Mouse (Mus musculus) heart, postnatal 10 days (tissue): ENCODE data around the gene Sla2. TPM values are rescaled to one million over a fixed set of nuclear protein-coding genes. Genes with fewer than 3 reads are reported as not detected.
"Not testable (repeated sequence)": the region's sequence is repeated elsewhere in the genome, so short reads cannot be mapped to it uniquely, and the experiment has no call there.

Source experiments
- DNase-seq, 2 experiments: peaks; one replicate each; pipeline ENCODE4 v3.0.0; 2021
- intact Hi-C: fragments of 180-260 bp; cut with DNase I; formaldehyde crosslinking; loops from one replicate; pipeline ENCODE4 v1.15.1; 2025
- total RNA-seq, 2 experiments: library from RNA; stranded (reverse); gene quantifications; 2 replicates each; pipeline ENCODE4 v1.2.3; 2021

Gene Sla2
- total RNA-seq, 2 experiments from 2014 or later: 0.10 TPM; not detected in 1

DNA sequence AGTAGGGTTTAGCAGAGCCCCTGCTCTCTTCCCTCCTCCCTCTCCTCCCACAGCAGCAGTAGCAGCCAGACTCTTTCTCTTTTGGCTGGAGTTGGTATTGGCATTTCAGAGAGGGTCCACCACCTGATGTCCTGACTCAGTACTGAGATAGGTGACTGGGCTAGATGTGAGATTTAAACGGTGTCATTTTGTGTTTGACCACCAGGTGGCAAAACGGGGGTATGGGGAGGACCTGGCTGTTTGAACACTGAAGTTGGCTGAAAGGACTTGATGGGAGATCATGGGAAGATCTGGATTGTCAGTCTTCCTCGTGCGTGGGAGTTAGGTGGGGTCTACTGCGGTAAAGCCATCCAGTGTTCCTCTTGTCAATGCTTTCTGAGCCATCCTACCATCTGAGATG lies 13.4 kb downstream of the Sla2 start:
- intact Hi-C loops: loop anchor here (1.0 to 2.0 kb wide), 2 partner anchors 123 to 222 kb away; no protein-coding TSS in a partner anchor
- DNase-seq: peak; percentile 56 to 75

- intact Hi-C loops: no loop called here
- DNase-seq: peak; percentile 50 to 67
Measured at GRCm38 (mm10) chr2:156870519-156870918, 16.5 kb downstream of the Sla2 start.

DNA sequence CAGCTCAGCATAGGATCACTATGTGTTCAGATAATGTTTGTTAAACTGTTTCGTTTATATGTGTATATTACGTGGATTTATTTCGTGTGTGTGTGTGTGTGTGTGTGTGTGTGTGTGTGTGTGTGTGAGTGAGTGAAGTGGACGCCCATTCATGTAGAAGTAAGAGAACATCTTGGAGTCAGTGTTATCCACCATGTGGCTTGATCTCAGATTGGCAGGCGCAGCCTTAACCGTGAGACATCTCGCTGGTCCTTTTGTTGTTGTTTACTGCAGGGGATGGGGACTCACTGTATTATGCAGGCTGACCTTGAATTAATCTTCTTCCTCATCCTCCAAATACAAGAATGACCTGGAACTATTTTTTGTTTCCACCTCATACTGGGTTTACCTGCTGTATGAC lies 17.4 kb downstream of the Sla2 start:
- intact Hi-C loops: no loop called here
- no peak for DNase-seq

GRCm38 (mm10) chr2:156868994-156869393 lies 18.0 kb downstream of the Sla2 start:
- peak in 1 of 2 experiments; percentile 35 for DNase-seq
- intact Hi-C loops: no loop called here

- DNase-seq: no peak
- intact Hi-C loops: no loop called here
Measured at GRCm38 (mm10) chr2:156864481-156864880, 22.5 kb downstream of the Sla2 start.

GRCm38 (mm10) chr2:156863487-156864160 lies 23.4 kb downstream of the Sla2 start:
- intact Hi-C loops: no loop called here
- peak; percentile 60 to 65 for DNase-seq

- intact Hi-C loops: no loop called here
- peak; percentile 98 for DNase-seq
Measured at GRCm38 (mm10) chr2:156862772-156863486, 24.1 kb downstream of the Sla2 start, which contains the start of gene Rab5if. Rab5if (plus strand) TSS chr2:156863128.

- intact Hi-C loops: no loop called here
- peak; percentile 41 to 53 for DNase-seq
Measured at GRCm38 (mm10) chr2:156862041-156862717, 24.8 kb downstream of the Sla2 start.

GRCm38 (mm10) chr2:156858671-156859070 lies 28.3 kb downstream of the Sla2 start:
- peak in 1 of 2 experiments; percentile 25 for DNase-seq
- intact Hi-C loops: loop anchor here (5.0 kb wide), 1 partner anchor 121 kb away; no protein-coding TSS in a partner anchor

- intact Hi-C loops: loop anchor here (5.0 kb wide), 1 partner anchor 121 kb away; no protein-coding TSS in a partner anchor
- no peak for DNase-seq
Measured at GRCm38 (mm10) chr2:156857835-156858234, 29.2 kb downstream of the Sla2 start, which contains the start of gene 4930518I15Rik. 4930518I15Rik (minus strand) TSS chr2:156857946.

GRCm38 (mm10) chr2:156857385-156857791 lies 29.6 kb downstream of the Sla2 start:
- DNase-seq: peak; percentile 41 to 42
- intact Hi-C loops: loop anchor here (5.0 kb wide), 1 partner anchor 120 kb away; no protein-coding TSS in a partner anchor

- intact Hi-C loops: loop anchor here (1.0 to 5.0 kb wide), 2 partner anchors 47 to 119 kb away; no protein-coding TSS in a partner anchor
- no peak for DNase-seq
Measured at GRCm38 (mm10) chr2:156856311-156856710, 30.7 kb downstream of the Sla2 start.

DNA sequence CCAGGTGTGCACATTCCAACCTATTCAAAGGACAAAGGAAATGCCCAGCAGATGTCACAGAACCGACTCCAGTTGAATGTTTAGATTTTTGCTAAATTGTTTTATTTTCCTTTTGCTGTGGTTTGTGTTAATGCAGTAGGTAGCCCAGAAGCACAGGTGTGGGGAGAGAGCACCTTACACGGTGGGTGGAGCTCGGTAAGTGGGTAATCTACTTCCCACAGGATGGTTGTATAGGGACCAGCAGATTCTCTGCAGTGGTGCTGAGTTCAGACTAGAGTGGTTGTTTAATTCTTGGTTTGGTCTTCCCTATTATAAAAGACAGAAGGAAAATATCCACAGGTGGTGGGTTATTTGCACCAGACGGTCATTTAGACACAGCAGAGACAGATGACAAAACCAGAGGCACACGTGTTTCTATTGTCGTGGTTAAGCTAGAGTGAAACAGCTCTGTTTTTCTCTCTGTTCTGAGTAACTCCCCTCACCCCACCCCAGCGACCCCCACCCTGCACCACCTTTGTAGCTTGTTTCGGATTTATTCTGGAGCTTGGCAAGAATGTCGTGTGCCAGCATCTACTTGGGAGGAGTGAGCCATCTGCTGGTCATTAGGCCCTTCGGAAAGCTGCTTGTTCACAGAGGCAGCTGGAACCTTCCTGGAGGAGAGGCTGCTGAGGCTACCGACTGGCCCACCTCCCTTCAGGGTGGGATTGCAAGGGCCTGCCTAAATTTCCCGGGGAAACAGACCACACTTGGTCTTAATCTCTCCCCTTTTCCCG lies 32.8 kb downstream of the Sla2 start:
- peak; percentile 48 to 58 for DNase-seq
- intact Hi-C loops: not testable (repeated sequence)

DNA sequence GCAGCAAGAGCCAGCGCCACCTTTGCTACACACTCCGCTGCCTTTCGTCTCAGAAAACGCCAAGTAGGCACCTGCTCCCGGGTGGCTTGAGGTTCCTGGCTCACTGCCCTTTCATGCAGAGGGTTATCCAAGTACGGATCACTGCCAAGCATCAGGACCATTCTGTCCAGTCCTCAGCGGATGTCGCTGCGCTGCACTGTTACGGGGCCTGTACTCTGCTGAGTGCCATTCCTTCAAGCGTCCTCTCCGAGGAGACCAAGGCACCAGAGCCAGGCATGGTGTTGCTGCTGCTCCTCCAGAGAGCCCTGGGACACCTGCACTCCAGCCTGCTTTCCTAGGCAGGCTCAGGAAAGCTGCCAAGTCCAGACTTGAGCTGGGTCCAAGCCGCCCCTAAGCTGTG lies 33.4 kb downstream of the Sla2 start:
- DNase-seq, intact Hi-C loops: not testable (repeated sequence)

DNA sequence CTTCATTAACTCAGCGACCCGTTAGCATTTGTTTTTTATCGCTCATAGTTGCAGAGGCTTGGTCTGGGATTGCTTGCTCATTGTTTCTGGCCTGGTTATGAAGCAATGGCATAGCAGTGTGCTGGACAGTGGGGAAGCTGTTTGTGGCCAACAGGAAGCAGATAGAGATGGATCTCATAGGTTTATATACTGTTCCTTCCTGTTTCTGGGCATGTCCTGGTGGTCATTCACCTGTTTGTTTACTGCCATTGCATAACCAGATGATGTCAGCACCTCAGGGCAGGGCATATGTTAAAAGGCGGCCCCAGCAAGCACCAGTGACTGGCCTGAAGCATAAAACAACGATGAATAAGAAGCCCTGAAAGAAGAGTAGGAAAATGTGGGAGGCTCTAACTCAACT lies 36.5 kb downstream of the Sla2 start:
- intact Hi-C loops: no loop called here
- DNase-seq: no peak

DNA sequence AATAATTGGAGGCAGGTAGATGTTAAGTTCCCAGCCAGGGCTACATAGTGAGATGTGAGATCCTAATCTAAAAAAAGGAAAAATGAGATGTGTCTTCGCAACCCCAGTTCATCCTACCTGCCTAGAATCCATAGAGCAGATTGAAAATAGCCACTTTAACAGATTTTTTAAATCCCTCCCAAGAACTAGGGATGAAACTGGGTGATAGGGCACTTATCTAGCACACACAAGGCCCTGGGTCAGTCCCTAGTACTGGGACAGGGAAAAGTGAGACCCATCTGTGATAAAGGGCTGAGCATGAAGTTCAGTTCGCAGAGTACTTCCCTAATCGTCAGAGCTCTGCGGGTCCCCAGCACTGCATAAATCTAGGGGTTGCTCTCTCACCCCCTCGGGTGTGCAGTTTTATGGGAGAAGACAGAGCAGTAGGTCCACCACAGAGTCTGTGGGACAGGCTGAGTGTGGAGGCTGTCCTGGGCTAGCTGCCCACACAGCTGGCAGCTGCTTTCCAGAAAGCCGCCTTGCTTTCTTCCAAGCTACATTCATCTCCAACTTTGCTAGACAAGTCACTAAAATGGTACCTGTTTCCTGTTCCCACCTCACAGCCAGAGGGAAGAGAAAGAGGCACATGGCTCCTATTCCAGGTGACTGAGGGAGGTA lies 38.3 kb downstream of the Sla2 start:
- peak in 1 of 2 experiments; percentile 24 for DNase-seq
- intact Hi-C loops: loop anchor here (5.0 kb wide), 1 partner anchor 36 kb away; no protein-coding TSS in a partner anchor

DNA sequence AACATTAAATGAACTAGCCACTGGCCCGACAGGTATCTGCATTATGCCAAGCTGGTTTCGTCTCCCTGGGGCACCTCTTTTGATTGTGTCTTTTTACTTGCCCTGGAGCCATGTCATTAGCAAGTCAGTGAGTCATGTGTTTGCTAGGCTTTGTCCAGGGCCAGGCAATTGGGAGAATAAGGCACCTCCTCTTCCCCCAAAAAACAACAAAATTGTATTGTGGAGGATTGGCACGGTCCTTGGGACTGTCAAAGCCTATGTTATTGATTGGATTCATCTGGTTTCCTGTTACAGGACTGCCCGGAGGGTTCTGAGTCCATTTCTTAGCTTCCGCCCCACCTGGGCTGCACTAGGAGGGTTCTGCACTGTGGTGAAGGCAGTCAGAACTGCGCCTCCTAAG lies 39.3 kb downstream of the Sla2 start:
- DNase-seq: no peak
- intact Hi-C loops: loop anchor here (5.0 kb wide), 1 partner anchor 35 kb away; no protein-coding TSS in a partner anchor

DNA sequence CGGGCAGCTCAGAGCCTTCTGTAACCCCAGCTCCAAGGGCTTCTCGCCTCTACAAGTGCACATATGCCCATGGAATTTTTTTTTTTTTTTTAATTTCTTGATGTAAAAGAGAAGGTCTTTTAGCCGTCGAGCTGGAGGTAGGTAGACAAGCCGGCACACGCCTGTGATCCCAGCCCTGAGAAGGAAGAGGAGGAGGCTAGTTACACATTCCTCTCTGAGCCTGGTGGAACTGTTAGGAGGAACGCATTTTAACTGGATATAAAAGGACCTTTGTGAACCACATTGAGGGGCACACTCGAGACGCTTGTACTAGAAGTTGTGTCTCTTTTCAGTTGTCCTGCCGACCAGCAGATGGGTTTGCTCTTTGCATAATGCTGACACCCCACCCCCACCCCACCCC lies 42.3 kb downstream of the Sla2 start:
- DNase-seq: no peak
- intact Hi-C loops: loop anchor here (5.0 kb wide), 2 partner anchors 32 to 122 kb away; no protein-coding TSS in a partner anchor

GRCm38 (mm10) chr2:156843331-156843730 lies 43.7 kb downstream of the Sla2 start:
- intact Hi-C loops: loop anchor here (5.0 kb wide), 1 partner anchor 121 kb away; no protein-coding TSS in a partner anchor
- no peak for DNase-seq
